Mouse (Mus musculus): ENCODE measurements around the gene Cd302.

The Cd302 gene

GRCm38 (mm10) chr2:60284467-60284821 lies at the start of gene Cd302:
Gene Cd302 (minus strand): TSS chr2:60284488.
- DNase-seq (ENCODE audit: inconsistent ontology term): no peak

GRCm38 (mm10) chr2:60328641-60329040 lies 44.4 kb upstream of the Cd302 start:
- no peak for DNase-seq (ENCODE audit: inconsistent ontology term)

- no peak for DNase-seq (ENCODE audit: inconsistent ontology term)
These were observed 43.3 kb upstream of the Cd302 start for GRCm38 (mm10) chr2:60327581-60327980.

- no peak for DNase-seq (ENCODE audit: inconsistent ontology term)
These were observed 42.7 kb upstream of the Cd302 start for GRCm38 (mm10) chr2:60326948-60327347.

GRCm38 (mm10) chr2:60323411-60323810 lies 39.1 kb upstream of the Cd302 start:
- no peak for DNase-seq (ENCODE audit: inconsistent ontology term)

GRCm38 (mm10) chr2:60322031-60322726 lies 37.9 kb upstream of the Cd302 start:
- no peak for DNase-seq (ENCODE audit: inconsistent ontology term)

- no peak for DNase-seq (ENCODE audit: inconsistent ontology term)
These were observed 19.5 kb upstream of the Cd302 start for GRCm38 (mm10) chr2:60303796-60304195.

GRCm38 (mm10) chr2:60299323-60299722 lies 15.0 kb upstream of the Cd302 start:
- no peak for DNase-seq (ENCODE audit: inconsistent ontology term)

GRCm38 (mm10) chr2:60298266-60298665 lies 14.0 kb upstream of the Cd302 start:
- DNase-seq (ENCODE audit: inconsistent ontology term): no peak

- no peak for DNase-seq (ENCODE audit: inconsistent ontology term)
These were observed 7.1 kb upstream of the Cd302 start for GRCm38 (mm10) chr2:60291381-60291780.

GRCm38 (mm10) chr2:60289451-60289850 lies 5.2 kb upstream of the Cd302 start:
- DNase-seq (ENCODE audit: inconsistent ontology term): no peak

- no peak for DNase-seq (ENCODE audit: inconsistent ontology term)
These were observed 4.3 kb upstream of the Cd302 start for GRCm38 (mm10) chr2:60288606-60289005.

- DNase-seq (ENCODE audit: inconsistent ontology term): no peak
These were observed 874 bp upstream of the Cd302 start for GRCm38 (mm10) chr2:60285107-60285617.

- peak; percentile 69 for DNase-seq (ENCODE audit: inconsistent ontology term)
These were observed 379 bp downstream of the Cd302 start for GRCm38 (mm10) chr2:60283751-60284466.

GRCm38 (mm10) chr2:60283208-60283750 lies 1.0 kb downstream of the Cd302 start:
- peak; percentile 25 for DNase-seq (ENCODE audit: inconsistent ontology term)

GRCm38 (mm10) chr2:60282625-60283024 lies 1.7 kb downstream of the Cd302 start:
- no peak for DNase-seq (ENCODE audit: inconsistent ontology term)

- DNase-seq (ENCODE audit: inconsistent ontology term): no peak
These were observed 5.7 kb downstream of the Cd302 start for GRCm38 (mm10) chr2:60278627-60279026.

GRCm38 (mm10) chr2:60269856-60270479 lies 14.3 kb downstream of the Cd302 start:
- no peak for DNase-seq (ENCODE audit: inconsistent ontology term)

GRCm38 (mm10) chr2:60267567-60267966 lies 16.7 kb downstream of the Cd302 start:
- DNase-seq (ENCODE audit: inconsistent ontology term): no peak

GRCm38 (mm10) chr2:60260621-60261350 lies 23.5 kb downstream of the Cd302 start:
- no peak for DNase-seq (ENCODE audit: inconsistent ontology term)

GRCm38 (mm10) chr2:60259186-60259585 lies 25.1 kb downstream of the Cd302 start:
- no peak for DNase-seq (ENCODE audit: inconsistent ontology term)

- DNase-seq (ENCODE audit: inconsistent ontology term): no peak
These were observed 27.5 kb downstream of the Cd302 start for GRCm38 (mm10) chr2:60256751-60257150.
